Mouse (Mus musculus): ENCODE data around the gene Btbd6. TPM values are rescaled to one million over a fixed set of nuclear protein-coding genes. Genes with fewer than 3 reads are reported as not detected.

Gene Btbd6
- polyA plus RNA-seq, 1 experiment from 2014 or later, result 31.5 TPM

DNA sequence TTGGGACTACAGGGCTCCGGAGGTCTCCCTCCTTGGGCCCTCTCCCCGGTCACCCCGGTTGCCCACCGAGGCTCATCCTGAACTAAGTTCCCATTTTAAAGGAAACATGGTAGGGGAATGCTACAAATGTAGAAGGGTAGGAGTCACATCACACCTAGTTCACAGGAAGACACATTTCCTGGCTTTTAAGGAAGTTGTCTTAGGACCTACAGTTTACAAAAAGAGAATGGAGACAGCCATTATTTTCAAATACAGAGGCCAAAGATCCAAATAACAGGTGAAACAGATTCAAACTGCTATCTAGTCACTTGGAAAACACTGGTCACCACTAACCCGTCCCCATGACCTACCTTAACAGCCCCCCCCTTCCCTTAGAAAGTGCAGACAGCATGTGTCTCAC lies 36.2 kb downstream of the Btbd6 start:
- Histone ChIP-seq H3K4me2 (replicated peaks) (no peak overlapping the region), H3K27ac (replicated peaks) (peak overlapping the region; percentile 93), H3K36me3 (no peaks in the 10 kb centered on the region), H3K4me1 (peaks cover 44% of the 10 kb centered on the region), H3K4me3 (replicated peaks) (no peak overlapping the region), H3K9me3 (replicated peaks) (no peaks in the 10 kb centered on the region), H3K27me3 (no peaks in the 10 kb centered on the region), H3K9ac (no peak overlapping the region)
- no peak for ATAC-seq (ENCODE audit: insufficient number of reproducible peaks, low FRiP score, low TSS enrichment, low read depth)
- 80% methylated on average over 5 of the region's 5 CpGs for WGBS

- H3K4me2 ChIP-seq (replicated peaks), result peak overlapping the region; percentile 52
- no peak for ATAC-seq (ENCODE audit: insufficient number of reproducible peaks, low FRiP score, low TSS enrichment, low read depth)
- 0 out of 2 replicates have a peak overlapping the region, but pooled peaks have one; percentile 41 for H3K9ac ChIP-seq
- H3K4me1 ChIP-seq, result peaks cover 50% of the 10 kb centered on the region
- H3K4me3 ChIP-seq (replicated peaks), result peak overlapping the region; percentile 79
- H3K9me3 ChIP-seq (replicated peaks), result no peaks in the 10 kb centered on the region
- H3K27me3 ChIP-seq, result no peaks in the 10 kb centered on the region
- H3K27ac ChIP-seq (replicated peaks), result peak overlapping the region; percentile 93
- 28% methylated on average over 3 of the region's 3 CpGs for WGBS
- no peaks in the 10 kb centered on the region for H3K36me3 ChIP-seq
Measured at GRCm38 (mm10) chr12:113013021-113013491, 36.8 kb downstream of the Btbd6 start.

DNA sequence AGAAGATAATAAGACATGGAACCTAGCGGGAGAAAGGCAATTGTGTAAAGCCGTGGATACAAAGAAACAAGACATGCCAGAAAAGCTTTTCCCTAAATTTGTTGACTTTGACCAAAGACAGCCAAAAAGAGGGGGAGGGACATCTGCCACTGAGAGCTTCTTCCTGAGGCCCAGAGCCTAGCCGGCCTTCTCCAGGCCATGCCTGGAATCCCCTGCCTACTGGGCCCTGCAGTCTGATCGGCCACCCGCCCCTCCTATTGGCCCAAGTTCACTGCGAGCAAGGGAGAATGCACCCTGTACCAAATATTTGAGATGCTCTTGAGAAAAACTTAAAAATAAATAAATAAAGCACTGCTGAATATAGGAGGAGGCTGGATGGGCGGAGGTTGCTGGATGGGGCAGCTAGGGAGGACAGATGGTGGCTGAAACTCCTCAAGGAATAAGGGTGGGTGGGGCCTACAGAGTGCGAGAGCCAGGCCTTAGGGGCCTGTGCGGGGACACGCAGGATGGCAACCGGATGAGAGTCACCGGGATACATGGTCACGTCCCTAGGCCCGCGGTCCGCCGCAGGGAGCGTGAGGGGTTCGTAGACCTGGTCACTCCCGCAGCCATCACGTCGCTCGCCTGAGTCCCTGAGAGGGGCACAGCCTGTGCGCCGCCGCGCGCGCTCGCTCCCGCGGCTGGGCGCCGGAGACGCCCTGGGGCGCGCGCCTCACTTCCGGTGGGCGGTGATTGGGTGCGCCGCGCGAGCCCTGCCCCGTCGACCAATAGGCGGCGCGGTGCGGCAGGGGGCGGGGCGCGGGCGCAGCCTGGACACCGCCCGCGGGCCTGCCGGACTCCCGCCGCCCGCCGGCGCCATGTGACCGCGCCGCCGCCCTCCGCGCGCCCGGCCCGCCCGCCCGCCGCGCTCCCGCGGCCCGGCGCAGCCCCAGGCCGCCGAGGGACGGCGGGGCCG lies 37.6 kb downstream of the Btbd6 start, which contains the start of gene Pacs2:
Gene Pacs2, plus strand, starts transcription at position 905 of the 955 bp plus-strand sequence.
- Histone ChIP-seq H3K4me2 (replicated peaks) (peak within 1 kb of the TSS; percentile 82), H3K4me3 (replicated peaks) (peak within 1 kb of the TSS; percentile 79), H3K36me3 (no peaks in the 10 kb centered on the region), H3K27me3 (no peaks in the 10 kb centered on the region), H3K9me3 (replicated peaks) (no peaks in the 10 kb centered on the region), H3K4me1 (peaks cover 50% of the 10 kb centered on the region), H3K9ac (peak within 1 kb of the TSS; percentile 68), H3K27ac (replicated peaks) (peak within 1 kb of the TSS; percentile 93)
- WGBS, result 2% methylated on average over 73 of the region's 85 CpGs
- ATAC-seq (ENCODE audit: insufficient number of reproducible peaks, low FRiP score, low TSS enrichment, low read depth), result peak; percentile 92

GRCm38 (mm10) chr12:113014561-113015556 lies 38.6 kb downstream of the Btbd6 start:
- ATAC-seq (ENCODE audit: insufficient number of reproducible peaks, low FRiP score, low TSS enrichment, low read depth), result no peak
- Histone ChIP-seq H3K27ac (replicated peaks) (peak overlapping the region; percentile 44; the same call in 1 of the 2 replicates), H3K9ac (peak overlapping the region; percentile 68), H3K9me3 (replicated peaks) (no peaks in the 10 kb centered on the region), H3K36me3 (no peaks in the 10 kb centered on the region), H3K4me3 (replicated peaks) (peak overlapping the region; percentile 79), H3K4me1 (peaks cover 50% of the 10 kb centered on the region), H3K27me3 (no peaks in the 10 kb centered on the region), H3K4me2 (replicated peaks) (peak overlapping the region; percentile 82)
- WGBS, result under 1% methylated on average over 63 of the region's 64 CpGs

GRCm38 (mm10) chr12:113015956-113016355 lies 39.7 kb downstream of the Btbd6 start:
- H3K9ac ChIP-seq, result peak overlapping the region; percentile 68; the same call in 1 of the 2 replicates
- ATAC-seq (ENCODE audit: insufficient number of reproducible peaks, low FRiP score, low TSS enrichment, low read depth), result no peak
- H3K27ac ChIP-seq (replicated peaks), result no peak overlapping the region
- H3K27me3 ChIP-seq, result no peaks in the 10 kb centered on the region
- WGBS, result 78% methylated on average over 4 of the region's 4 CpGs
- H3K4me3 ChIP-seq (replicated peaks), result peak overlapping the region; percentile 79; the same call in 1 of the 2 replicates
- peaks cover 50% of the 10 kb centered on the region for H3K4me1 ChIP-seq
- no peaks in the 10 kb centered on the region for H3K9me3 ChIP-seq (replicated peaks)
- H3K36me3 ChIP-seq, result no peaks in the 10 kb centered on the region
- H3K4me2 ChIP-seq (replicated peaks), result peak overlapping the region; percentile 82

- ATAC-seq (ENCODE audit: insufficient number of reproducible peaks, low FRiP score, low TSS enrichment, low read depth), result no peak
- Histone ChIP-seq H3K9me3 (replicated peaks) (no peaks in the 10 kb centered on the region), H3K4me2 (replicated peaks) (no peak overlapping the region), H3K27me3 (no peaks in the 10 kb centered on the region), H3K4me3 (replicated peaks) (no peak overlapping the region), H3K27ac (replicated peaks) (no peak overlapping the region), H3K9ac (no peak overlapping the region), H3K4me1 (peaks cover 43% of the 10 kb centered on the region), H3K36me3 (no peaks in the 10 kb centered on the region)
- WGBS, result 45% methylated on average over 8 of the region's 8 CpGs
Measured at GRCm38 (mm10) chr12:113016976-113017375, 40.7 kb downstream of the Btbd6 start.

DNA sequence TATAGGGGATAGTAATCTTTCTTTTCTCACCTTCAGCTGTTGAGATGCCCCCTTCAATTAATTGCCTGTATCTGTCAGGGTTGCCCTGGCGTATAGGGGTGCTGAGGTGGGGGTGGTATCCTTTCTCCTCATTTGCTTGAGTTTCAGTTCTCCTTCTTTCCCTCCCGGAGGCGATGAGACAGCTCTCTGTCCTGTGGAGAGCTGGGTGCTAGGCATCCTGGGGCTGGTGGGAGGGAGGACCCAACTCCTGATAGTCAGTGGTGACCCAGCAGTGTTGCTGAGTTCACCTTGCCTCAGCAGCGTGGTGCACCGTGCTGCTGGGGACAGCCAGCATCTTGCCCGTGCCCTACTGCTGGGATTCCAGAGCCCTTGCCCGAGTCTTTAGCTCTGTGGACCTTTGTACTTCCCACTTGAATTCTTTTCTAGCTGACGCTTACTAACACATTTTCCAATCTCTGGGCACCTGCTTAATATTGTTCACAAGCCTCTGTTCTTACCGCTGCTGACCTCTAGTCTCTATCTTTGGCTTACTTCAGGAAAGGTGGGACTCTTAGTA lies 41.2 kb downstream of the Btbd6 start:
- WGBS, result 77% methylated on average over 9 of the region's 9 CpGs
- no peak for ATAC-seq (ENCODE audit: insufficient number of reproducible peaks, low FRiP score, low TSS enrichment, low read depth)
- Histone ChIP-seq H3K27me3 (no peaks in the 10 kb centered on the region), H3K27ac (replicated peaks) (no peak overlapping the region), H3K36me3 (no peaks in the 10 kb centered on the region), H3K9me3 (replicated peaks) (no peaks in the 10 kb centered on the region), H3K4me1 (peaks cover 39% of the 10 kb centered on the region), H3K4me3 (replicated peaks) (no peak overlapping the region), H3K9ac (no peak overlapping the region), H3K4me2 (replicated peaks) (no peak overlapping the region)

DNA sequence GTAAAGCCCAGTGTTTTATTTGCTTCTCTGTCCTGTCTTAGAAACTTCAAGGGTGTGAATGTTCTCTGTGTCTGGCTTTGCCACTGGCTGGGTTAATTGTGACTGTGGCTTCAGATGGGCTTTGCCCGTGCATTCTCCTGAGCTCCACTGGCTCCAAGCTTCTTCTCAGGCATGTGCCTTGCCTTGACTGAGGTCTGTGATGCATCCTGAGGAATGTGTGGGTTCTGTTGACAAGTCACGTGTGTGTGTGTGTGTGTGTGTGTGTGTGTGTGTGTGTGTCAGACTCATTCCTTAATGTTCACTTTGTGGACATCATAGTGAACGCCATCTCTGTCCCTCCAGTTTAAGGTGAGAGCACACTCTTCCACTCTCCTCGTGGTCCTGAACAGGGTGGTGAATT lies 42.5 kb downstream of the Btbd6 start:
- H3K27ac ChIP-seq (replicated peaks), result no peak overlapping the region
- H3K9me3 ChIP-seq (replicated peaks), result no peaks in the 10 kb centered on the region
- peaks cover 28% of the 10 kb centered on the region for H3K4me1 ChIP-seq
- WGBS, result 75% methylated on average over 4 of the region's 4 CpGs
- no peak for ATAC-seq (ENCODE audit: insufficient number of reproducible peaks, low FRiP score, low TSS enrichment, low read depth)
- H3K4me3 ChIP-seq (replicated peaks), result no peak overlapping the region
- no peaks in the 10 kb centered on the region for H3K27me3 ChIP-seq
- H3K36me3 ChIP-seq, result 0 out of 2 replicates have a peak, but pooled peaks cover 5% of the 10 kb centered on the region
- H3K9ac ChIP-seq, result no peak overlapping the region
- H3K4me2 ChIP-seq (replicated peaks), result no peak overlapping the region

DNA sequence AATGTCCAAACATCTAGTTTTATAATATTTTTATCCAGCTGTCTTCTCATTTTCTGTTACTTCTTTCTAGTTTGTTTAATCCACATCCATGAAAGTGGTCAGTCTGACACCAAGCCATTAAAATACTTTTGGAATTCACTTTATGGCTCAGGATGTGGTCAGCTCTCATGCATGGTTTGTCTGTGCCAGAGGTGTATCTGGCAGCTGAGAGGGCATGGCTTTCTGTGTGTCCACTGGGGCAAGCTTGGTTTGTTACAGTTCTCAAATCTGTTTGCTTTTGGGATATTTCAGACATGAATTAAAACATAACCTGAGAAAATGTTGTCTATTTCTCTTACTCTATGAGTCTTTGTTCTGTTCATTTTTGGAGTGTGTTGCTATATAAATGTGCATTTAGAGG lies 45.2 kb downstream of the Btbd6 start:
- H3K27ac ChIP-seq (replicated peaks), result no peak overlapping the region
- no peak overlapping the region for H3K4me2 ChIP-seq (replicated peaks)
- ATAC-seq (ENCODE audit: insufficient number of reproducible peaks, low FRiP score, low TSS enrichment, low read depth), result no peak

DNA sequence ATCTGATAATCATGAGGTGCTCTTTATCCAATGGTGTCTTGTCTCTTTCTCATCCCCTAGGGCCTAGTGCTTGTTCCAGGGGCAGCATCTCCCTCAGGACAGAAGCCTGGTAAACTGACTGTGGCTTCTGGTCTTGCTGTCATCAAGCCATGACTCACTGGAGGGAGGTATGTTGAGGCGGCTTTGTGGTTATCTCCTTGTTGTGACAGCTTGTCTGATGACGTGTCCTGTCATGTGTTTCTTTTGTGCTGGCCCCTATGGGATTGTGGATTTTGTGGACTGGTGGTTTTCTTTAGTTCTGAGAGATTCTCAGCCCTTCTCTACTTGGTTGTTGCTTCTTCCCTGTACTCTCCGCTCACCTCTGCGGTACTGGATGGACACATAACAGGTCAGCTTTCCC lies 46.8 kb downstream of the Btbd6 start:
- ATAC-seq (ENCODE audit: insufficient number of reproducible peaks, low FRiP score, low TSS enrichment, low read depth), result no peak
- no peak overlapping the region for H3K4me3 ChIP-seq (replicated peaks)
- no peak overlapping the region for H3K27ac ChIP-seq (replicated peaks)

More for the DNA sequence above, 45.2 kb downstream of the Btbd6 start:
- no peak overlapping the region for H3K9ac ChIP-seq
- peaks cover 13% of the 10 kb centered on the region for H3K4me1 ChIP-seq
- no peaks in the 10 kb centered on the region for H3K9me3 ChIP-seq (replicated peaks)
- no peaks in the 10 kb centered on the region for H3K27me3 ChIP-seq
- 0 out of 2 replicates have a peak, but pooled peaks cover 12% of the 10 kb centered on the region for H3K36me3 ChIP-seq
- no peak overlapping the region for H3K4me3 ChIP-seq (replicated peaks)

More for the DNA sequence above, 46.8 kb downstream of the Btbd6 start:
- H3K9ac ChIP-seq, result no peak overlapping the region
- H3K36me3 ChIP-seq, result peaks cover 12% of the 10 kb centered on the region; the same call in 1 of the 2 replicates
- no peaks in the 10 kb centered on the region for H3K27me3 ChIP-seq
- no peak overlapping the region for H3K4me2 ChIP-seq (replicated peaks)
- WGBS, result 69% methylated on average over 4 of the region's 4 CpGs
- H3K9me3 ChIP-seq (replicated peaks), result no peaks in the 10 kb centered on the region
- peaks cover 4% of the 10 kb centered on the region; the same call in 1 of the 2 replicates for H3K4me1 ChIP-seq
